Mouse (Mus musculus): ENCODE data around the gene Gapdhs.

DNA sequence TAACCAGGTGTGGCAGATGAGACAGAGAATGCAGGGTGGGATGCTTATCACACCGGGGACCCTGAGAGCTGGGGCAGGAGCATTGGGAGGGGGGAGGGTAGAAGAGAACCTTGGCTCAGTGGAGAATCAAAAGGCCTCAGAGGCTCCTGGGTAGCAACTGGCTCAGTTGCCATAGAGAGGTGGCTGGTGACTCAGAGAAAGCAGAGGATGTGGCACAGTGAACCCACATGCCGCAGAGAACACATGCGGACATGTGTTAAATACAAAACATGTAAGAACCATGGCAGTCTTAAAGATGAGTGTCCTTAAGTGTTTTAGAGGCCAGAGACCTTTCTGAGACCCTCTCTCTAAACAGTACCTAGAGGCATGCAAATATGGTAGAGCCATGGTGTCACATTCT is 7.3 kb downstream of the Gapdhs start:
- TF ChIP-seq CTCF (IDR thresholded peaks at IDR 0.05; ENCODE audit: control insufficient read depth, insufficient read depth, insufficient replicate concordance, low read depth, low read length) (no peak), POLR2A (IDR thresholded peaks at IDR 0.05; ENCODE audit: control insufficient read depth, low read depth, low read length) (no peak)
